Mouse (Mus musculus): Measurements from ENCODE around the gene Crispld2. TPM values are rescaled to one million over a fixed set of nuclear protein-coding genes. Genes with fewer than 3 reads are reported as not detected.

Gene Crispld2
- polyA plus RNA-seq, 1 experiment from 2014 or later = 6.5 TPM

- H3K27ac ChIP-seq (replicated peaks) = no peak overlapping the region
- H3K36me3 ChIP-seq (replicated peaks) = no peaks in the 10 kb centered on the region
- H3K9me3 ChIP-seq = no peaks in the 10 kb centered on the region
- H3K4me3 ChIP-seq = no peak overlapping the region
- DNase-seq (ENCODE audit: low spot score) = no peak
- 62% methylated on average over 2 of the region's 2 CpGs for WGBS
- H3K27me3 ChIP-seq (replicated peaks; ENCODE audit: low read depth, poor library complexity, severe bottlenecking) = no peaks in the 10 kb centered on the region
- H3K4me1 ChIP-seq = peaks cover 3% of the 10 kb centered on the region; the same call in 1 of the 2 replicates
These were observed 64.8 kb downstream of the Crispld2 start for GRCm38 (mm10) chr8:120057078-120057477.

GRCm38 (mm10) chr8:120062742-120063141 lies 70.5 kb downstream of the Crispld2 start:
- H3K27me3 ChIP-seq (replicated peaks; ENCODE audit: low read depth, poor library complexity, severe bottlenecking) = no peaks in the 10 kb centered on the region
- peaks cover 8% of the 10 kb centered on the region for H3K4me1 ChIP-seq
- no peaks in the 10 kb centered on the region for H3K9me3 ChIP-seq
- no peak overlapping the region for H3K27ac ChIP-seq (replicated peaks)
- no peaks in the 10 kb centered on the region for H3K36me3 ChIP-seq (replicated peaks)
- 91% methylated on average over 14 of the region's 14 CpGs for WGBS
- no peak for DNase-seq (ENCODE audit: low spot score)
- no peak overlapping the region for H3K4me3 ChIP-seq

- H3K27ac ChIP-seq (replicated peaks) = no peak overlapping the region
- 88% methylated on average over 3 of the region's 3 CpGs for WGBS
- no peak for DNase-seq (ENCODE audit: low spot score)
These were observed 71.1 kb downstream of the Crispld2 start for GRCm38 (mm10) chr8:120063326-120063725.

GRCm38 (mm10) chr8:120065611-120066010 lies 73.4 kb downstream of the Crispld2 start:
- no peaks in the 10 kb centered on the region for H3K36me3 ChIP-seq (replicated peaks)
- DNase-seq (ENCODE audit: low spot score) = no peak
- no peak overlapping the region for H3K27ac ChIP-seq (replicated peaks)
- H3K9me3 ChIP-seq = no peaks in the 10 kb centered on the region
- 91% methylated on average over 8 of the region's 8 CpGs for WGBS
- no peaks in the 10 kb centered on the region for H3K27me3 ChIP-seq (replicated peaks; ENCODE audit: low read depth, poor library complexity, severe bottlenecking)
- peaks cover 18% of the 10 kb centered on the region for H3K4me1 ChIP-seq
- no peak overlapping the region for H3K4me3 ChIP-seq

More at GRCm38 (mm10) chr8:120063326-120063725, 71.1 kb downstream of the Crispld2 start:
- no peak overlapping the region for H3K4me3 ChIP-seq
- peaks cover 14% of the 10 kb centered on the region for H3K4me1 ChIP-seq
- H3K36me3 ChIP-seq (replicated peaks) = no peaks in the 10 kb centered on the region
- H3K9me3 ChIP-seq = no peaks in the 10 kb centered on the region
- no peaks in the 10 kb centered on the region for H3K27me3 ChIP-seq (replicated peaks; ENCODE audit: low read depth, poor library complexity, severe bottlenecking)

GRCm38 (mm10) chr8:120066226-120066625 lies 74.0 kb downstream of the Crispld2 start:
- no peaks in the 10 kb centered on the region for H3K27me3 ChIP-seq (replicated peaks; ENCODE audit: low read depth, poor library complexity, severe bottlenecking)
- no peaks in the 10 kb centered on the region for H3K36me3 ChIP-seq (replicated peaks)
- H3K4me1 ChIP-seq = peaks cover 18% of the 10 kb centered on the region
- H3K9me3 ChIP-seq = no peaks in the 10 kb centered on the region
- DNase-seq (ENCODE audit: low spot score) = no peak
- H3K4me3 ChIP-seq = no peak overlapping the region
- no peak overlapping the region for H3K27ac ChIP-seq (replicated peaks)
- 90% methylated on average over 4 of the region's 4 CpGs for WGBS

- Histone ChIP-seq H3K27me3 (replicated peaks; ENCODE audit: low read depth, poor library complexity, severe bottlenecking) (peaks cover 1% of the 10 kb centered on the region; the same call in 1 of the 2 replicates), H3K9me3 (no peaks in the 10 kb centered on the region), H3K36me3 (replicated peaks) (no peaks in the 10 kb centered on the region), H3K27ac (replicated peaks) (no peak overlapping the region), H3K4me1 (peaks cover 32% of the 10 kb centered on the region), H3K4me3 (no peak overlapping the region)
- 63% methylated on average over 19 of the region's 19 CpGs for WGBS
- no peak for DNase-seq (ENCODE audit: low spot score)
These were observed 75.9 kb downstream of the Crispld2 start for GRCm38 (mm10) chr8:120067936-120068668.

GRCm38 (mm10) chr8:120071684-120072083 lies 79.4 kb downstream of the Crispld2 start:
- Histone ChIP-seq H3K9me3 (no peaks in the 10 kb centered on the region), H3K4me1 (peaks cover 38% of the 10 kb centered on the region), H3K36me3 (replicated peaks) (no peaks in the 10 kb centered on the region), H3K4me3 (no peak overlapping the region), H3K27ac (replicated peaks) (no peak overlapping the region), H3K27me3 (replicated peaks; ENCODE audit: low read depth, poor library complexity, severe bottlenecking) (peaks cover 14% of the 10 kb centered on the region; the same call in 1 of the 2 replicates)
- WGBS = 30% methylated on average over 4 of the region's 4 CpGs
- peak; percentile 86 for DNase-seq (ENCODE audit: low spot score)

- no peak overlapping the region for H3K4me3 ChIP-seq
- peaks cover 38% of the 10 kb centered on the region for H3K4me1 ChIP-seq
- WGBS = 70% methylated on average over 9 of the region's 9 CpGs
- no peaks in the 10 kb centered on the region for H3K36me3 ChIP-seq (replicated peaks)
- DNase-seq (ENCODE audit: low spot score) = no peak
- H3K27ac ChIP-seq (replicated peaks) = no peak overlapping the region
- no peaks in the 10 kb centered on the region for H3K9me3 ChIP-seq
- peaks cover 14% of the 10 kb centered on the region; the same call in 1 of the 2 replicates for H3K27me3 ChIP-seq (replicated peaks; ENCODE audit: low read depth, poor library complexity, severe bottlenecking)
These were observed 80.0 kb downstream of the Crispld2 start for GRCm38 (mm10) chr8:120072259-120072658.

- 86% methylated on average over 8 of the region's 8 CpGs for WGBS
- no peak overlapping the region for H3K27ac ChIP-seq (replicated peaks)
- no peaks in the 10 kb centered on the region for H3K36me3 ChIP-seq (replicated peaks)
- no peaks in the 10 kb centered on the region for H3K9me3 ChIP-seq
- no peak overlapping the region for H3K4me3 ChIP-seq
- peaks cover 14% of the 10 kb centered on the region; the same call in 1 of the 2 replicates for H3K27me3 ChIP-seq (replicated peaks; ENCODE audit: low read depth, poor library complexity, severe bottlenecking)
- DNase-seq (ENCODE audit: low spot score) = peak; percentile 21
- peaks cover 37% of the 10 kb centered on the region for H3K4me1 ChIP-seq
These were observed 80.6 kb downstream of the Crispld2 start for GRCm38 (mm10) chr8:120072827-120073226.

GRCm38 (mm10) chr8:120074516-120074915 lies 82.3 kb downstream of the Crispld2 start:
- Histone ChIP-seq H3K4me1 (peaks cover 28% of the 10 kb centered on the region), H3K27me3 (replicated peaks; ENCODE audit: low read depth, poor library complexity, severe bottlenecking) (peaks cover 14% of the 10 kb centered on the region; the same call in 1 of the 2 replicates), H3K4me3 (no peak overlapping the region), H3K27ac (replicated peaks) (no peak overlapping the region), H3K9me3 (no peaks in the 10 kb centered on the region), H3K36me3 (replicated peaks) (no peaks in the 10 kb centered on the region)
- WGBS = 75% methylated on average over 6 of the region's 6 CpGs
- DNase-seq (ENCODE audit: low spot score) = no peak

GRCm38 (mm10) chr8:120075347-120075746 lies 83.1 kb downstream of the Crispld2 start:
- Histone ChIP-seq H3K4me3 (no peak overlapping the region), H3K36me3 (replicated peaks) (peaks cover 4% of the 10 kb centered on the region; the same call in 1 of the 2 replicates), H3K27ac (replicated peaks) (no peak overlapping the region; the same call in 1 of the 2 replicates), H3K27me3 (replicated peaks; ENCODE audit: low read depth, poor library complexity, severe bottlenecking) (peaks cover 14% of the 10 kb centered on the region; the same call in 1 of the 2 replicates), H3K9me3 (no peaks in the 10 kb centered on the region), H3K4me1 (peaks cover 28% of the 10 kb centered on the region)
- WGBS = 42% methylated on average over 6 of the region's 6 CpGs
- DNase-seq (ENCODE audit: low spot score) = no peak

- H3K36me3 ChIP-seq (replicated peaks) = peaks cover 31% of the 10 kb centered on the region
- H3K4me1 ChIP-seq = peaks cover 18% of the 10 kb centered on the region
- peaks cover 13% of the 10 kb centered on the region; the same call in 1 of the 2 replicates for H3K27me3 ChIP-seq (replicated peaks; ENCODE audit: low read depth, poor library complexity, severe bottlenecking)
- H3K9me3 ChIP-seq = no peaks in the 10 kb centered on the region
- 20% methylated on average over 10 of the region's 10 CpGs for WGBS
- no peak overlapping the region for H3K27ac ChIP-seq (replicated peaks)
- peak; percentile 86 for DNase-seq (ENCODE audit: low spot score)
- H3K4me3 ChIP-seq = no peak overlapping the region
These were observed 85.8 kb downstream of the Crispld2 start for GRCm38 (mm10) chr8:120078080-120078479.

- 62% methylated on average over 5 of the region's 5 CpGs for WGBS
- Histone ChIP-seq H3K4me3 (no peak overlapping the region), H3K27me3 (replicated peaks; ENCODE audit: low read depth, poor library complexity, severe bottlenecking) (0 out of 2 replicates have a peak, but pooled peaks cover 7% of the 10 kb centered on the region), H3K4me1 (peaks cover 14% of the 10 kb centered on the region), H3K9me3 (no peaks in the 10 kb centered on the region), H3K27ac (replicated peaks) (no peak overlapping the region), H3K36me3 (replicated peaks) (peaks cover 40% of the 10 kb centered on the region)
- DNase-seq (ENCODE audit: low spot score) = no peak
These were observed 87.1 kb downstream of the Crispld2 start for GRCm38 (mm10) chr8:120079361-120079760.
